Mouse (Mus musculus) adrenal gland, postnatal 36 days (tissue): Measurements from ENCODE around the gene Pfas. TPM values are rescaled to one million over a fixed set of nuclear protein-coding genes. Genes with fewer than 3 reads are reported as not detected.
"Not testable (repeated sequence)": the region's sequence is repeated elsewhere in the genome, so short reads cannot be mapped to it uniquely, and the experiment has no call there.

Experiments
- DNase-seq, 2 experiments: peaks; one replicate each; pipeline ENCODE4 v3.0.0; 2021; ENCODE audit warnings: mixed read lengths in 1 of 2
- total RNA-seq, 2 experiments: library from RNA; stranded (reverse); gene quantifications; 2 replicates each; pipeline ENCODE4 v1.2.3; 2021

Pfas gene
- total RNA-seq, 2 experiments from 2014 or later: 28.3 to 30.6 TPM

DNA sequence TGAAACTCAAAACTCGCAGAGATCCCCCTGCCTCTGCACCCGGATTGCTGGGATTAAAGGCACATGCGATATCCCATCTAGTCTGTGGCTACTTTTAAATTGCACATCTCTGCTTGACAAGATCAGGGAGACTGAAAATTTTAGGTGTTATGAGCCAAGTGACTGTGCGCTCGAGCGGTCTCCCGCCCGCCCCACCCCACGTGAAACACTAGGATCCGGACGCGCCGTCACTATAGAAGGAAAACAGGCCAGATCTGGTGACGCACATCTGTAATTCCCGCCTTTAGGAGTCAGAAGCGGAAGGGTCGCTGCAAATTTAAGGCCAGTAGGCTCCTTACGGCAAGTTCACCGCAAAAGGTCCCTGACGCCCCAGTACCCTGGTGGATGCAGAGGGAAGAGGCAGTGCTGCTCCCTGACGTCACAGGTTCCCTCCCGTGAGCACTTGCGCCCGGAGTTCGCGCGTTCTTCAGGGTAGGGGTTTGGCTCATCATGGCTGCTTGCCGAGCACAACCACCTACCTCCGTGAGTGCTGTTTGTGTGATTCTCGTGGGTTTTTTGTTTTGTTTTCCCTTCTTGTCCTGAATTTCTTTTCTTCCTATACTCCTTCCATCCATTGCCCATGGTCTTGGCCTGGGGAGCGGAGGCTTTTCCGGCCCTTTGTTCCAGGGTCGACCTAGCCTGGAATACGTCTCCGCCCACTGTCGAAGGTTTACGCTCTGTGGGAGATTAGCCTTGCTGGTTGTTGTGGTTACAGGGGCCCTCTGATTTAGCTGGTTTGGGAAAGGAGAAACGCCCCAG is 7.6 kb upstream of the Pfas start, which contains the start of gene Ctc1:
Ctc1 (plus strand) TSS at position 268 of the 798 bp plus-strand sequence.
- peak; percentile 93 for DNase-seq

DNA sequence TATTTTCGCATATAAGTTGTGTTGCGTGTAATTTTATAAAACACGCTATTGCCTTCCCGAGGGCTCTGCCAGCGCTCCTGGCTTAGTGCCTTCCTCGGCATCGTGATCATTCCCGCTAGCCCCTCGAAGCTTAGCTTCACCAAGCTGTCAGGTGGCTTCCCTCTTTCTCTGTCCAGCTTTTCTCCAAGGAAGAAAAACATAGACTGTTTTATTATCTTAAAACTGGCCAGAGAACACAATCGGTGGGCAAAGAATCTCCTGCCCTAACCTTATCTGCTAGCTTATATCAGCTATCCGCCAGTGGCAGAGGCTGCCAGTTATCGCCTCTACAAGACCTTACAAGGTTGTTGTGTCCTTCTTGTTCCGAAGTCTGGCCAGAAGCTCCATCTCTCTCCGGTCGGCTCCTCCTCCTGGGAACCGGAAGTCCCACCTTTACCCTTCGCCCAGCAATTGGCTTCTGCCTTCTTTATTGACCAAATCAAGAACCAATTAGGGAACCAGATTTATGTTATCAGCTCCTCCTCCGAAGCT is 3.9 kb upstream of the Pfas start:
- DNase-seq: peak; percentile 90 to 91

DNA sequence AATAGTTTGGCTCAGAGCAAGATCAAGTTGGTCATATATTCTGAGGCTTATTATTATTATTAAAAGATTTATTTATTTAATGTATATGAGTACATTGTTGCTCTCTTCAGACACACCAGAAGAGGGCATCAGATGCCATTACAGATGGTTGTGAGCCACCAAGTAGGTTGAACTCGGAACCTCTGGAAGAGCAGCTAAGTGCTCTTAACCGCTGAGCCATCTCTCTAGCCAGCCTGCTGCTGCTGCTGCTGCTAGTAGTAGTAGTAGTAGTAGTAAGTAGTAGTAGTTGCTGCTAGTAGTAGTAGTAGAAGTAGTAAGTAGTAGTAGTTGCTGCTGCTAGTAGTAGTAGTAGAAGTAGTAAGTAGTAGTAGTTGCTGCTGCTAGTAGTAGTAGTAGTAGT is 3.2 kb upstream of the Pfas start:
- not testable (repeated sequence) for DNase-seq

DNA sequence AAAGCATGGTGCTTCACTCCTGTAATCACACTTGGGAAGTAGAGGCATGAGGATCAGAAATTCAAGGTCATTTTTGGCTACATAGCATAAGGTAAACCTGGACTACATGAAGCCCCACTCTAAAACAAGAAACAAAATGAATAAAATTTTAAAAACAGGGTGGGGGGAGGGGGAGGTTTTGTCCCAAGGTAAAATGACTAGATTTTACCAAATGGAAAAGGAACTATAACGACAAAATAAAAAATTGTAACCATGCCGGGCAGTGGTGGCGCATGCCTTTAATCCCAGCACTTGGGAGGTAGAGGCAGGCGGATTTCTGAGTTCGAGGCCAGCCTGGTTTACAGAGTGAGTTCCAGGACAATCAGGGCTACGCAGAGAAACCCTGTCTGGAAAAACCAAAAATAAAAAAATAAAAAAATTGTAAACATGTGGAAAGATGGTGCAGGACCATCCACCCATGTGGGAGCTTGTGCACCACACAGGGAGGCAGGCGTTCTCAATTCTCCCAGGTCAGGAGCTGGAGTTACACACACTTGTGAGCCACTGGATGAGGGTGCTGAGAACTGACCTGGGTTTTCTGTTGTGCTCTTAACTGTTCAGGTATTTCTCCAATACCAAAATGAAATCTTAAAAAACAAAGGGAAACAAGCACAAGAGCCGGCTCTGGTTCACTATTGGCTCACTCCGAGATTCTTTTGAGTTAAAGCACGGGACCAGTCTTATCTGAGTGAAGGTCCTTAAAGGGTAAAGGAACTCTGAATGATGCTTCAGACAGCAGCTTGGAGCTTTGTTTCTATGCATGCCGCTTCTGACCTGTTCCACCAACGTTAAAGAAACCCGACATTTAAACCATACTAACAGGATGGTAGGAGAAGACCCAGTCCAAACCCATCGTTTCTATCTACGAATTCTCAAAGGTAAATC is 2.4 kb upstream of the Pfas start:
- DNase-seq: no peak

DNA sequence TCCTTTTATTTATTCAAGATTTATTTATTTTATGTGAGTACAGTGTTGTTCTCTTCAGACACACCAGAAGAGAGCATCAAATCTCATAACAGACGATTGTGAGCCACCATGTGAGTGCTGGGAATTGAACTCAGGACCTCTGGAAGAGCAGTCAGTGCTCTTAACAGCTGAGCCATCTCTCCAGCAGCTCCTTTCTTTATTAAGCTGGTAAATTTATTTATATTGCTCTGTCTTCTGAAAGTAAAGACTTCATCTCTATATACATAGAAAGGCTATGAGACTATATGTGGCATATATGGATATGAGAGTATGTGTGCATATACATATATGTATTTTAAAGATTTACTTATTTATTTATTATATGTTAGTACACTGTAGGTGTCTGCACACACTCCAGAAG is 1.2 kb upstream of the Pfas start:
- no peak for DNase-seq

DNA sequence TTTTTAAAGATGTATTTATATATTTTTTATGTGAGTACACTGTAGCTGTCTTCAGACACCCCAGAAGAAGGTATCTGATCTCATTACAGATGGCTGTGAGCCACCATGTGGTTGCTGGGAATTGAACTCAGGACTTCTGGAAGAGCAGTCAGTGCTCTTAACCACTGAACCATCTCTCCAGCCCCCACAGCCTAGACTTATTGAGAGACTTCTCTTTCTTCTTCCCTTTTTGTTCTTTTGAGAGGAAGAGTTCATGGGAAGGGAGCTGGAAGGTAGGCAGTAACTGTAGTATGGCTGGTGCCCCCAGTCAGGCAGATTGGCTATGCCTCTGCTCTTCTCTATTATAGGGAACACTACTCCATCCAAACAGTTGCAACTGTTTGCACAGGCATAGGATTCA is 1.7 kb downstream of the Pfas start:
- DNase-seq: not testable (repeated sequence)

DNA sequence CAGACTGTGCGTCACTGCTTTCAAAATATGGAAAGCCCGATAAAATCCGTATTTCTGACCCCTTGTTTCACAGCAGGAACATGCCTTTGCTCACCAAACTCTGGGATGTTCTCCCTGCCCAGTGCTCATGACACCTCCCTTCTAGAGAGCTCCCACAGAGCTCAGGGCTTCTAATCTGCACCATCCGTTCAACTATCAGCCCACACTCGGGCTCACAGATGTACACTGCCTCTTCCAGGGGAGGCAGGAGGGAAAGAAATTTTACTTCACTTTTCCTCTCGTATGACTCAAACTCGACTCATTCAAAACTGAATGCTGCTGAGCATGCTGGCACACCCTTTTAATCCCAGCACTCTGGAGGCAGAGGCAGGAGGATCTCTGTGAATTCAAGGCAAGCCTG is 3.1 kb downstream of the Pfas start:
- DNase-seq: no peak

DNA sequence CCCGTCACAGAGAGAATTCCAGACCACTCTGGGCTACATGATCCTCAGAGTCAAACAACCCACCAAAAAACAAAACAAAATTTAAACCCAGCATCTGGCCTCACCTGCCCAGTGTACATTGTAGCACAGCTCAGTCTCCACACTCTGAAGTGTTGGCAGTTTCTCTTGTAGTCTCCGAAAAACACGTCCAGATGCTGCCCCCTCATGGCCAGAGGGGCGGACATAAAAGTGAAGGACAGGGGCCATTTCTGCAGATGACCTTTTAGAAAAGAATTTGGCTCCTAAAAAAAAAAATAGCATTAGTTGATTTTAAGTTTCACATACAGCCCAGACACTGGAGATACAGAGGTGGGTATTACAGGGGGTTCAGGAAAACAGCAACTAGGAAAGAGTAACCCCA is 4.7 kb downstream of the Pfas start:
- DNase-seq: peak; percentile 68 to 76

DNA sequence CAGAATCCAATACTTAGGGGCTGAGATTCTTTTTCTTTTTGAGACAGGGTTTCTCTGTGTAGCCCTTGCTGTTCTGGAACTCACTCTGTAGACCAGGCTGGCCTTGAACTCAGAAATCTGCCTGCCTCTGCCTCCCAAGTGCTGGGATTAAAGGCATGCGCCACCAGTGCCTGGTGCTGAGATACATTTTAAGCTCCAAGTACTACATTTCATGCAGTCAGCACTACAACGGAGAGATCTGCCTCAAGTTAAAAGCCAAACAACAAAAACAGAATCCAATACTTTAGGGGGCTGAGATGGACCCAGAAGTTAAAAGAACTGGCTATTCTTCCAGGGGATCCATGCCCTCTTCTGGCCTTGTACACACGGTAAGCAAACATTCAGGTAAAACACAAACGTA is 5.5 kb downstream of the Pfas start:
- DNase-seq: not testable (repeated sequence)

DNA sequence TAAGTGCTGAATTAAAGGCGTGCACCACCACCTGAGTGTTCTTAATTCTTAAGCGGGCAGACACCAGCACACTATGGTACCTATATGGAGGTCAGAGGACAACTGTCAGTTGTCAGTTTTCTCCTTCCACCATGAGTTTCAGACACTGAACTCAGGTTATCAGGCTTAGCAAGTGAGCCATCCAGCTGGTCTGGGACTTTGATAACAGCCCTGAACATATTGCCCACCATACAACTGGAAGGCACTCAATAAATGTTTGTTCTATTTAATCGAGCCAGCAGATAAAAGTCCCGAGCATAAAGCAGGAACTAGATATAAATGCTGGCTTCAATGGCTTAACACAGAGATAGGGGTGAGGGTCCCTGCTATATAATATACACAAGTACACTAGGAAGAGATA is 11.2 kb downstream of the Pfas start:
- no peak for DNase-seq

DNA sequence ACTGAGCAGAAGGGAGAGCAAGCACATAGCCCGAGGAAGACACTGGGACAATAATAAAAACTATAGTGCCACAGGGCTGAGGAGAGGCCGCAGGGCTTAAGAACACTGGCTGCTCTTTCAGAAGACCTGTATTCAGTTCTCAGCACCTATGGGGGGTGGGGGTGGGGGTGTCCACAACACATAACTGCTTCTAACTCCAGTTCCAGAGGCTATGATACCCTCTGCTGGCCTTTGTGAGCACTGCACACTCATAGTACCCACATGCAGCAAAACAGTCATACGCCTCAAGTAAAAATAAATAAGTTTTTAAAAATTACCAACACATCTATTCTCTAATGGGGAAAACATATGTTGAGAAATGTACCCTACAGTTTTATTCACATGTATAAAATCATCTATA is 13.9 kb downstream of the Pfas start:
- DNase-seq: no peak

DNA sequence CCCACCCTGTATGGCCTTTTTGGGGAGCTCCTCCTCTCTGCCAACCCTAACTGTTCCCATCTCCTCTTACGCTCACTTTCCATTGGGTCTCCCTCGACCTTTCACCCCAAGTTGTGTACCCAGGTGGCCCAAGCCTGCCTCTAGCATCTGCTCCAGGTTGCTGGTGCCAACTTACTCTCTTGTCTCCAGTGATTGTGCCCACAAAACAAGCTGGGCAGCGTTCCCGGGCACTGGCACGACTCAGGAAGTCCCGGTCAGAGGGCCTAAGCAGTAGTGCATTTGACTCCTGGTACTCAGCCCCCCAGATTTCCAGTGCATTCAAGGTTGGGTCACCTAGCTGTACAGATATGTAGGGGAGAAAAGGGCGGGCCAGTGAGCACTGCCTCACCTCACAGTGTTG is 15.1 kb downstream of the Pfas start:
- peak in 1 of 2 experiments; percentile 41 for DNase-seq

DNA sequence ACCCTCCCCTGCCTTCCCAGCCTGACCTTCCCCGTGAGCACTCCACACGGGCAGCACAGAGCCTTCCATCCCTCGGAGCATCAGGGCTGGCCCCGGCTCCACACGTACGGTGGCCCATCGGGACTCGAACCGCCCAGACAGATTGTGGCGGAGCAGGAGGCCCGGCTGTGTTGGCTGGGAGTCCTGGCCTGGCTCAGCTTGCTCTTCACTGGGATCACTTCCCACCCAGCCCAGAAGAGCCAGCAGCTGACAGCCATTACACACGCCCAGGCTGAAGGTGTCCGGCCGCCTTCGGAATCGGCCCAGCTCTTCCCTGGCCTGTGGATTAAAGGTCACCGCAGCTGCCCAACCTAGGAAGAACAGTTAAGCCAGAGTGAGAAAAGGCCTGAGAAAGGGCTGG is 19.9 kb downstream of the Pfas start:
- DNase-seq: peak in 1 of 2 experiments; percentile 32

DNA sequence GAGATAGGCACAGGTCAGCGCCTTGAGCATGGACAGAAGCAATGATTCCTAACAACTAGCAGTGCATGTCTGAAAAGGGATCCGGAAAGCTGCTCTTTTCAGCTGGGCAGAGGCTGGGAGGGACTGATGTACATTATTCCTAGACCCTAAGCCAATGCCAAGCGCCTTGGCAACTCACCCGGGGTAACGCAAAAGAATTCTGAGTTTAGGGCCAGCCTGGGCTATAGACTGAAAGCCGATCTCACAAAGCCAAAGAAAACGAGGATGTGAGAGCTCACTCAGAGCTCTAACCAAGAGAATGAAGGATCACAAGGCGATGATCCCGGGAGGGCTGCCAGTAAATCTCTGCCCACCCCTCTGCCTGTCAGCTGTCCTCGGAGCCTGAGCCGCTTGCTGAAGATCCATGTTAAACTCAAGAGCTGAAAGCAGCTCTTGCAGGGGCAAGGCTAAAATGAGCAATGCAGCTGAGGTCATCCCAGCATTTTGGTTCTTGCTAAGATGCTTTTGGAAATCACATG is 20.8 kb downstream of the Pfas start:
- no peak for DNase-seq

DNA sequence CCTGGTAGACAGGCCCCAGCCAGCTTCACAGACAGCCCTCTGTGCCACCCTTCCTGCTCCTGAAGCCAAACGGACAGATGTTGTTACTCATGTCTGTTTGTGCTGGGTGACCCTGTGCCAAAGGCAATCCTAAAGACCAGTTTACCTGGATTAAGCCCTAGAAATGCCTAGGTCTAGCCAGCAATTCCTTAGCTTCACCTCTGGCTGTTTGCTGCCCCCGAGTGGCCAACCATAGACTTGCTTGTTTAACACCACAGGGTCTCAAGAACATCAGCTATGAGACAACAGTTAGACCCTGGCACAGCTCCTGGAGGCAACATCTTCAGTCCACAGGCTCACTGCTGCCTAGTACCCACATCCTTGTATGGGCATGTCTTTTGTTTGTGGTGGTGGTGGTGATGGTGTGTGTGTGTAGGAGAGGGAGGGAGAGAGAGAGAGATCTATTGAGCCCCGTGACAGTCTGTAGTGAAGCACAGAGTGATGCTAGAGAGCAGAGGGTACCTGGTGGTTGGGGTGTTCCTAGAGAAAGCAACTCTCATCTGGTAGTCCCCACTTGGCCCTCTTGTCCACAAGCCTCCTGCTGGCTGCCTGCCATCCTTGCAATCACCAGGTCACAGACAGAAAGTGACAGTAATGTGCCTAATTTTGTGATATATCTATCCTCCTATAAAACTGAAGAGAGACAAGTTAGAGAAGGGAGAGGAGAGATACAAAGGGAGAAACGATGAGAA is 25.5 kb downstream of the Pfas start:
- peak; percentile 81 to 85 for DNase-seq

DNA sequence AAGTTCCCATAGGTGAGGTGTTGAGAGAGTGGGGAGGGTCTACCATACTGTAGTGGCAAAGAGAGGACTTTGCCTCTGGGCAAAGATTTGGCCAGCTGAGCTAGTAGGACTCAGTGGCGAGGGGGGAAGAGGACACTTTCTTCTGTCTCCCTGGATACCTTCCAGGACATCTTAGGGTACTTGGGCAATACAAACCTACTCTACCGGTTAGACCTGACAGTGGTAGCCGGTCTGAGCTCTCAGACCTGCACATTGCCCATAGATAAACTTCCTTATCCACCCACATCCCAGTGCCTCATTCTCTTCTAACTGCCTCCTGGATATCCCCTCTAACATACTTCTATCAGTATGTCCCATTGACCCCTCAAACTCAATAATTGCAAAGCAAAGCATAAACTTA is 27.3 kb downstream of the Pfas start:
- no peak for DNase-seq

DNA sequence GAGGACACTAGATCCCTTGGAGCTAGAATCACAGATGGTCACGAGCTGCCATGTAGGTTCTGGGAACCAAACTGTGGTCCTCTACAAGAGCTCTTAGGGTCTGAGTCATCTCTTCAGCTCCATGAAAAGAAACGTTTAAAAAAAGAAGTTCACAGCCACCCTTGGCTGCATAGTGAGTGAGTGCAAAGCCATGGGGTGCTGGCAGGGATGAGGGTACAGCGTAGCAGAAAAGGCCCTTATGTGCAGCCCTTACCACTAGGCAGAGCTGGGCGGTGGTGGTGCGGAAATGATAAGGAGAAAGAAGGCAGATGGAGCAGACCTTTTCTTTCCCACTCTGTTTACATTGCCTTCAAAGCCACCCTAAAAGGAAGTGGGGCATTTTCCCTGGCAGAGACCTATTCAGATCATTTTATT is 28.9 kb downstream of the Pfas start:
- DNase-seq: no peak

DNA sequence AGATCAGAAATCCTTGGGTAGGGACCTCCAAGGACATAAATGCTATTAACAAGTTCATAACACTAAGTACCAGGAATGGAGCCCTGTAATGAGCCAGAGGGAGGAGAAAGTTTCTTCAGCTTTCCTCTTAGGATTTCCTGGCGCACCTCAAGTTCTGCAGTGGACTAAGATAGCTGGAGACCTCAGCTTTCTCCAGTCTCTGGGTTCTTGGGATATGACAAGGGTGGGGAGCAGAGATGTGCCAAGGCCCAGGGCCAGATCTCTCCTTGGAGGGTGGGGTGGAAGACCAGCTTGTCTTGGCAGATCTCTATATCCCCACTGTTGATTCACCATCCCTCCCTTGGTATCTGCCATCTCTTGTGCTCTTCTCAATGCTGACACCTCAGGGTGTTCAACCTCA is 32.7 kb downstream of the Pfas start:
- no peak for DNase-seq

DNA sequence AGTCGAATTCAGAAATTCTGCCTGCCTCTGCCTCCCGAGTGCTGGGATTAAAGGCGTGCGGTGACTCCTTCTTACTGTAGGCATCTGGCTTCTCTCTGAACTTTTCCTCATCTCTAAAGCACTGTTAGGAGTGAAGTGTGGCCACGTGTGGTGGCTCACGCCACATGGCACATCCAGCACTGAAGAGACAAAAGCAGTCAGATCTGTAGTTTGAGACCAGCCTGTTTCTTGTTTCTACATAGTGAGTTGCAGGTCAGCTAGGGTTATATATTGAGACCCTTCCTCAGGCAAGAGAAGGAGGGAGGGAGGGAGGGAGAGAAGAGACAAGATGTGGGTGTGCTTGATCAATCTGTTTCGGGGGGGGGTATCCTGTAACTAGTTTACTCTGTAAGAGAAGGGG is 33.2 kb downstream of the Pfas start, which contains the start of gene Rangrf:
Rangrf (minus strand) TSS at position 101 of the 400 bp plus-strand sequence.
- no peak for DNase-seq

DNA sequence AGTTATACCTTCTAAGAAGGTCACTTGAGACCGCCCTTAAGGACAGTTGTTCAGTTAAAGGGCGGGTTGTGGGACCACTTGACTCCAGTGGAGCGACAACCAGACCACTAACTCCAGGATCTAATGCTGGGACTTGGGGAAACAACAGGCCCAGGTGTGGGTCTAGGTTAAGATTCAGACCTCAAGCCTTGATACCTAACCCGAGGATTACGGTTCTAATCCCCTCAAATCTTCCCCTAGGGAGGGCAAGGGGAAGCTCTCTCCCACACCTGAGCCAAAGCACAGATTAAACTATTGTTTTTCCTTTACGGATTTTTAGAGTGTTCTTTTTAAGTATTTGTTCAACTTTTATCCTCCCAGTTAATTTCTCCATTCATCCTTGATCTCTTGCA is 34.2 kb downstream of the Pfas start:
- no peak for DNase-seq

DNA sequence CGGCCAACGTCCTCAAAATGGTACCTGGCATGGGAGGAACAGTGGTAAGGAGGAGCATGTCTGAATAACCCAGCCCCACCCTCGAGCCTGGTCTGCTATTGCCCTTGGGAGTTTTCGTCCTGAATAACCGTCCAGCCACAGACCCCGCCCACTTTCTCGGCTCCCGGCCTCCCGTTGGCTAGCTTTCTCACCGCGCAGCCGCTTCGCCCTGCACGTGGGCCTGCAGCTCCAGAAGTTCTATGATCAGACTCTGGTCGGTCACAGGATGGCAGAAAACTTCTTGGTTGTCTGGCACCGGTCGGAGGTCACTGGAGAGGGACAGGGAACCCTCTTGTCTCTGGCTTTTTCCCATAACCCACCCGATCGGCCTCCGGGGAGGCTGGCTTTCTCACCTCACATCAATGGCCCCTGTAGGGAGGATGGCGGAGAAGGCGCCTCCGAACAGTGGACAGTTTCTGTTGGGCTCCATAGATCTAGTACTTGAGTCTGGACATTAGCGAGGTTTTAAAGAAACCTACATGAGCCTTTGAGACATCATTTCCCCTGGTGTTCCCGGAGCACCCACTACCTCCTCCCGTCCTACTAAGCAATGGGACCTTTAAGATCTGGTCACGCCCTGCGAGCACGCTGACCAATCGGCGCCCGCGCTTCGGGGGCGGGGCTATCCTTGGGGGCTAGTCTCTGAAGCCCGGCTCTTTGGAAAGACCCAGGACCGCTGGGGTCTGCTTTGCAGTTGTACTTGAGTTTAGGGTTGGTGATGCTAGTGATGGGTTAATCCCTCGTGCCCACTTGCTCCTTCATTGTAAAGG is 34.8 kb downstream of the Pfas start:
- peak; percentile 93 to 95 for DNase-seq
